In genomic region chr7:45090251-45090977, GRCm38 (mm10) we compare ENCODE assay signal across 8 mouse cellular contexts. TPM values are rescaled to one million over a fixed set of nuclear protein-coding genes. Genes with fewer than 3 reads are reported as not detected.
A peak's percentile ranks its signal among the peaks of the same experiment; 100 is the strongest.
DNase-seq lines count a peak whose midpoint lies in the region; ATAC-seq and TF ChIP-seq lines count a peak whose summit lies in the region.

No protein-coding gene starts in this region.

- intact Hi-C loops in heart, postnatal 10 days (cut with DNase I), result no loop called here
- intact Hi-C loops in left cerebral cortex, postnatal 10 days (cut with DNase I), result no loop called here

- no peak for ATAC-seq in heart, embryonic 14.5 days (ENCODE audit: insufficient number of reproducible peaks, insufficient read depth, low FRiP score, low read depth)
- no peak for ATAC-seq in limb, embryonic 14.5 days (ENCODE audit: low FRiP score, low read depth)

- peak overlapping the region in 1 of 2 experiments; percentile 81; a peak in 1 of 4 replicates for H3K27ac ChIP-seq in heart, embryonic 14.5 days (replicated peaks in 1 of 2; ENCODE audit: control insufficient read depth in 1 of 2, insufficient read depth in 1 of 2, low read depth in 2 of 2, low read length in 2 of 2)
- H3K27ac ChIP-seq in limb, embryonic 14.5 days (replicated peaks; ENCODE audit: low read depth, low read length), result peak overlapping the region; percentile 95

- H3K9me3 ChIP-seq in heart, embryonic 14.5 days (ENCODE audit: control insufficient read depth, low read length), result no peaks in the 10 kb centered on the region
- no peaks in the 10 kb centered on the region for H3K9me3 ChIP-seq in limb, embryonic 14.5 days (ENCODE audit: control insufficient read depth, low read length)

- no peak for TF ChIP-seq POLR2A in limb, embryonic 14.5 days (IDR thresholded peaks at IDR 0.05; ENCODE audit: borderline replicate concordance, extremely low read depth, insufficient read depth, insufficient read length)

- H3K36me3 ChIP-seq in heart, embryonic 14.5 days (ENCODE audit: control insufficient read depth, insufficient read depth, low read length), result peaks cover 36% of the 10 kb centered on the region
- peaks cover 43% of the 10 kb centered on the region for H3K36me3 ChIP-seq in limb, embryonic 14.5 days (ENCODE audit: control insufficient read depth, insufficient read depth, low read length)

- no peaks in the 10 kb centered on the region for H3K27me3 ChIP-seq in heart, embryonic 14.5 days (ENCODE audit: control insufficient read depth, insufficient read depth, low read length)
- no peaks in the 10 kb centered on the region for H3K27me3 ChIP-seq in limb, embryonic 14.5 days (ENCODE audit: control insufficient read depth, insufficient read depth, low read length)

- peak overlapping the region; percentile 68 for H3K4me2 ChIP-seq in heart, embryonic 14.5 days (ENCODE audit: low read length)
- peak overlapping the region; percentile 85 for H3K4me2 ChIP-seq in limb, embryonic 14.5 days (replicated peaks; ENCODE audit: low read depth, low read length, severe bottlenecking)

- H3K4me3 ChIP-seq in heart, embryonic 14.5 days (ENCODE audit: control insufficient read depth in 1 of 2, insufficient read depth in 1 of 2, low read depth in 1 of 2, low read length in 2 of 2), result peak overlapping the region; percentile 52; a peak in 3 of 4 replicates
- peak overlapping the region; percentile 74 for H3K4me3 ChIP-seq in limb, embryonic 14.5 days (replicated peaks; ENCODE audit: low read length)

- no peak for DNase-seq in heart, postnatal 10 days
- DNase-seq in 3T3-L1 (ENCODE audit: low read depth, low spot score), result peak; percentile 54
- DNase-seq in T-cell, adult 2 months (ENCODE audit: low spot score), result peak; percentile 29
- no peak for DNase-seq in limb, embryonic 14.5 days (ENCODE audit: low spot score)
- no peak for DNase-seq in left cerebral cortex, adult 9 months (ENCODE audit: low spot score in 2 of 2)
- no peak for DNase-seq in left cerebral cortex, postnatal 10 days (ENCODE audit: extremely low spot score in 1 of 2, low spot score in 2 of 2)
- no peak for DNase-seq in gastrocnemius, postnatal 4 days (ENCODE audit: low spot score in 2 of 2)

- H3K9ac ChIP-seq in heart, embryonic 14.5 days (ENCODE audit: low read length), result peak overlapping the region; percentile 78
- H3K9ac ChIP-seq in limb, embryonic 14.5 days (ENCODE audit: low read depth, low read length, severe bottlenecking), result peak overlapping the region; percentile 88

- H3K4me1 ChIP-seq in heart, embryonic 14.5 days (ENCODE audit: control insufficient read depth in 2 of 2, insufficient read depth in 2 of 2, low read length in 2 of 2), result peaks cover 7 to 14% of the 10 kb centered on the region in 2 experiments; a peak in 2 of 4 replicates
- peaks cover 19% of the 10 kb centered on the region for H3K4me1 ChIP-seq in limb, embryonic 14.5 days (ENCODE audit: control insufficient read depth, insufficient read depth, low read length)

- WGBS in heart, embryonic 14.5 days, result 73% methylated on average over 13 of the region's 13 CpGs
- WGBS in limb, embryonic 14.5 days, result 77% methylated on average over 13 of the region's 13 CpGs

RNA-seq across cellular contexts. Expression of gene Rcn3, which starts 1.6 kb away (rescaled TPM):
- 218 and 262 TPM in 2 replicates for polyA plus RNA-seq in heart, embryonic 14.5 days (2014; fragmentation: Nextera tagmentation; extraction: Ambion mirVana)
- 10 to 100 TPM; 76.5 to 83.4 TPM for total RNA-seq in heart, postnatal 10 days (2021)
- 679 and 759 TPM in 2 replicates for polyA plus RNA-seq in limb, embryonic 14.5 days (2012; rRNA removed)
- 569 and 577 TPM in 2 replicates for polyA plus RNA-seq in limb, embryonic 14.5 days (2014; fragmentation: Nextera tagmentation; extraction: Ambion mirVana)
- total RNA-seq in left cerebral cortex, postnatal 10 days (2021), result 1 to 10 TPM; 6.4 to 7.5 TPM
- total RNA-seq in gastrocnemius, postnatal 4 days (2021), result 100 to 1,000 TPM; 172 to 192 TPM

RNA-seq across cellular contexts. Expression of gene Fcgrt, which starts 13.2 kb away (rescaled TPM):
- 50.5 and 53.8 TPM in 2 replicates for polyA plus RNA-seq in heart, embryonic 14.5 days (2014; fragmentation: Nextera tagmentation; extraction: Ambion mirVana)
- 10 to 100 TPM; 65.4 to 69.2 TPM for total RNA-seq in heart, postnatal 10 days (2021)
- polyA plus RNA-seq in limb, embryonic 14.5 days (2012; rRNA removed), result 56.1 and 64.6 TPM in 2 replicates
- 88.4 and 89.0 TPM in 2 replicates for polyA plus RNA-seq in limb, embryonic 14.5 days (2014; fragmentation: Nextera tagmentation; extraction: Ambion mirVana)
- 10 to 100 TPM; 16.5 to 18.7 TPM for total RNA-seq in left cerebral cortex, postnatal 10 days (2021)
- total RNA-seq in gastrocnemius, postnatal 4 days (2021), result 10 to 100 TPM; 84.6 to 87.3 TPM

RNA-seq across cellular contexts. Expression of gene Prrg2, which starts 27.9 kb away (rescaled TPM):
- 13.4 and 14.5 TPM in 2 replicates for polyA plus RNA-seq in heart, embryonic 14.5 days (2014; fragmentation: Nextera tagmentation; extraction: Ambion mirVana)
- total RNA-seq in heart, postnatal 10 days (2021), result 10 to 100 TPM; 10.9 to 11.3 TPM
- polyA plus RNA-seq in limb, embryonic 14.5 days (2012; rRNA removed), result 50.4 and 54.1 TPM in 2 replicates
- polyA plus RNA-seq in limb, embryonic 14.5 days (2014; fragmentation: Nextera tagmentation; extraction: Ambion mirVana), result 18.6 and 21.4 TPM in 2 replicates
- total RNA-seq in left cerebral cortex, postnatal 10 days (2021), result 1 to 10 TPM; 5.3 to 9.0 TPM
- 10 to 100 TPM; 11.7 to 12.3 TPM for total RNA-seq in gastrocnemius, postnatal 4 days (2021)

RNA-seq across cellular contexts. Expression of gene Nosip, which starts 28.2 kb away (rescaled TPM):
- 48.5 and 53.8 TPM in 2 replicates for polyA plus RNA-seq in heart, embryonic 14.5 days (2014; fragmentation: Nextera tagmentation; extraction: Ambion mirVana)
- total RNA-seq in heart, postnatal 10 days (2021), result 10 to 100 TPM; 33.9 to 35.9 TPM
- 82.7 and 86.8 TPM in 2 replicates for polyA plus RNA-seq in limb, embryonic 14.5 days (2012; rRNA removed)
- polyA plus RNA-seq in limb, embryonic 14.5 days (2014; fragmentation: Nextera tagmentation; extraction: Ambion mirVana), result 68.1 and 69.6 TPM in 2 replicates
- total RNA-seq in left cerebral cortex, postnatal 10 days (2021), result 10 to 100 TPM; 50.1 to 52.3 TPM
- total RNA-seq in gastrocnemius, postnatal 4 days (2021), result 10 to 100 TPM; 47.3 to 48.3 TPM

RNA-seq across cellular contexts. Expression of gene Rps11, which starts 33.8 kb away (rescaled TPM):
- 1,053 and 1,103 TPM in 2 replicates for polyA plus RNA-seq in heart, embryonic 14.5 days (2014; fragmentation: Nextera tagmentation; extraction: Ambion mirVana)
- total RNA-seq in heart, postnatal 10 days (2021), result 100 to 1,000 TPM; 752 to 773 TPM
- 563 and 814 TPM in 2 replicates for polyA plus RNA-seq in limb, embryonic 14.5 days (2012; rRNA removed)
- 1,719 and 1,751 TPM in 2 replicates for polyA plus RNA-seq in limb, embryonic 14.5 days (2014; fragmentation: Nextera tagmentation; extraction: Ambion mirVana)
- 100 to 1,000 TPM; 482 to 530 TPM for total RNA-seq in left cerebral cortex, postnatal 10 days (2021)
- total RNA-seq in gastrocnemius, postnatal 4 days (2021), result 1,000 to 10,000 TPM in 1 of 2 experiments, 100 to 1,000 TPM in 1; 985 to 1,047 TPM

Comparison
In these comparisons a context has a peak if more than half of its experiments do, and no peak if none do; other contexts are left out.
1. DNase-seq: peak in 3T3-L1 (single experiment) and T-cell, adult 2 months (single experiment); none in heart, postnatal 10 days (0 of 2), limb, embryonic 14.5 days (single experiment), left cerebral cortex, adult 9 months (0 of 2), left cerebral cortex, postnatal 10 days (0 of 2) and gastrocnemius, postnatal 4 days (0 of 2).
2. RNA of gene Rcn3, which starts 1.6 kb away (total RNA-seq): 172 to 192 TPM in gastrocnemius, postnatal 4 days and 76.5 to 83.4 TPM in heart, postnatal 10 days; 6.4 to 7.5 TPM in left cerebral cortex, postnatal 10 days; every median in the first group is over 4 times any median in the second.